Mouse (Mus musculus) CD4-positive, CD25-positive, alpha-beta regulatory T cell, adult 2 months (primary cell): ENCODE data around the gene Etv1.

Source experiments
- DNase-seq: peaks from one replicate; pipeline ENCODE4 v3.0.0-alpha.2; 2012; ENCODE audit warnings: low read depth, low spot score

The Etv1 gene

DNA sequence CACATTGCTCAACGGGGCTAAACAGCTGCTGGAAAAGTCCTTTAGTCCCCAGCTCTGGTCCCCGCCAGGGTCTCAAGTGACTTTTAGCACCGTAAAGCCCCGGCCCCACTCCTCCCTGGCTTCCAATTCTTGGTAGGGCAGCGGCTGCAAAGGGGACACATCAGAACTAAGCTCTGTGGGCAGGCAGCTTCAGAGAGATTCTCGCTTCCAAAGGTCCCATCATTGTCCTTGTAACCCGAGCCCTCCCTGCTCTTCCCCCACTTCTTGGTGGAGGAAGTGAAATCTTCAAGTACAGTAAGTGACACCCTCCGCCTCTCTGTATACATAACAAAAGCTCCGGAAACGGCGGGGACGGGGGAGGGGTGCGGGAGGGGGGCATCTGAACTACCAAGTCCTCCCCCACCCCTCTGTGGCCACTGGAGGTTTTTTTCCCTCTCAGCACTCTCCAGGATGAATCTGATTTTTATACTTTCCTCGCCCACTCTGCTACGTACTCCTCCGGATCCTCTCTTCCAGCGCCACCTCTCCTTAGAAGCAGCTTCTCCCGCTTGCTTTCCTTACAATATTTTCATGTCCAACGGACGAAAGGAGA is at the start of gene Etv1:
Gene Etv1, plus strand, starts transcription at position 195 of the 592 bp plus-strand sequence.
- DNase-seq = peak; percentile 52

DNA sequence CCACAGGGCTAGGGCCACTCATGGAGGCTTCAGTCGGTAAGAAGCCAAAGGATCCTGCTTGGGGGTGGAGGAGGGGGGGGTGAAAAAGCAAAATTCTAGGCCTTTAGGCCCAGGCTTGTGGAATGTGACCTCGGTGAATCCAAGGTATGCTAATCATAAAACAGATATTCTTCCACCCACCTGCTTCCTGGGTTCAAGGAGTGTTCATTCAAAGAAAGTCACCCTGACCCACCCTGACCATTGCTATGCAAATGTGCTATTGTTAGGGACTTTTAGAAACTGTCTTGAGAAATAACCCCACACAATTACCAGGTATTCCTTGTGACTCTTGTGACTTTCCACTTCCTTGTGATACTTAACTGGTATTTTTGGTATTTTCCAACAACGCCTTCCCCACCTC is 49.5 kb upstream of the Etv1 start:
- no peak for DNase-seq

DNA sequence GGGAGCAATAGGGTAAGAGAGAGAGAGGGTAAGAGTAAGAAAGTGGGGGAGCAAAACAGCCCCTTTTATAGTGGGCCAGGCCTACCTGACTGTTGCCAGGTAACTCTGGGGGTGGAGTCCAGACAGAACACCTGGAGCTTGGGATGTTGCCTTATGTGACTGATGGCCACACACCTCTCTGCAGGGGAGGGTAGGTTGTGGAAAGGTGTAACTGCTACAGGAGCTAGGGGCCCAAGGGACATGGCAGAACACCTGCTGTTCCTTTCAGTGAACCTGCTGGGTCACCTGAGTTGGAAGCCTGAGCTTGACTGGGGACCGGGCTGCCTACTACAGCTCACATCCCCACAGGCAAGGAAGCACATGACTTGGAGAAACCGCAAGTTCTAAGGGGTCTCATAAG is 48.4 kb upstream of the Etv1 start:
- DNase-seq = no peak

GRCm38 (mm10) chr12:38759322-38759721 is 19.9 kb upstream of the Etv1 start:
- no peak for DNase-seq

DNA sequence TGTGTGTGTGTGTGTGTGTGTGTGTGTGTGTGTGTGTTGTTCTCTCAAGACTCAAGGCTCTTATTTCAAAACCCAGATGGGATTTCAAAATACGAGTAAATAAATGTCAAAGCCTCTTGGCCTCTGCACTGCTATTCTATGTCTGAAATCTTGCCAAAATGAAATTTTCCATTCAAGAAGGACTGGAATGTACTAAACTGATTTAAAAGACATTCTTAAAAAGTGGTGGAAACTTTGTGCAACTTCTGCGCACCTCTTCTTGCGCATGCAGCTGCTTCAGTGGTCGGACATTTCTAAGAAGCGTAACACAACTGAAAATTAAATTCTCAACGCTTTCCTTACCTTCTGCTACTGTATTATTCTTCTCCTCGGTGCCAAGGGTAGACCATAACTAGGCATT is 1.9 kb upstream of the Etv1 start:
- DNase-seq = no peak

DNA sequence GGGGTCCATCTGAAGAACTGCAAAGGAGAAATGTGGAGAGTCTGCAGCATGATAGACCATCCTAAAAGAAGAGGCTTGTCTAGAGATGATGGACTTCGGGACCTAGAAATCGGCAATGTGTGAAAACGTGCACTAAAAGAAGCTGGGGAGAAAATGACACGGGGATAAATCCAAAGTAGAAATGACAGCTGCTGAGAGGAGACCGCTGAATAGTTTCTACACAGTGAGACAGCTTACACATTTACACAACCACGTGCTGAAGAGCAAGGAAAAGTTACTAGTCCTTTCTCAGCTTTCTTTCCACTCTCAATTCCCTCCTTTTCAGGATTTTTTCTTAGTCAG is 1.3 kb upstream of the Etv1 start:
- no peak for DNase-seq

GRCm38 (mm10) chr12:38778299-38779075 is 693 bp upstream of the Etv1 start:
- DNase-seq = peak; percentile 56

GRCm38 (mm10) chr12:38780006-38780954 is 1.1 kb downstream of the Etv1 start:
- peak; percentile 18 for DNase-seq

DNA sequence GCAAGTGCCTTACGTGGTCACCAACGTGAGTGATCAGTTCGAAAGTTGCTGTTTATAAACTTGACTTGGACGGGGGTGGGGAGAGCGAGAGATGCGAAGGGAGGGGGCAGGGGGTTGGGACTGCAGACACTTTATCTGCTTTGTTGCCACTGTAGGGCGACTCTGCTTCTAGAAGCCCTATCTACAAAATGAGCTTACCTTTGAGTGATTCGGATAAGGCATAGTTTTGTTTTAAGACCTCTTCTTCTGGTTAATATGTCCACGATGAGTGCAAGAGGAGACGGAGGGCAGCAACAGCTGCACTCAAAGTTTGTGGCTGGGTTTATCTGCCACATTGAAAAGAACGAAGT is 1.8 kb downstream of the Etv1 start:
- DNase-seq = peak; percentile 27

GRCm38 (mm10) chr12:38781686-38782085 is 2.5 kb downstream of the Etv1 start:
- no peak for DNase-seq

- no peak for DNase-seq
Measured at GRCm38 (mm10) chr12:38783291-38783690, 4.1 kb downstream of the Etv1 start.

- DNase-seq = no peak
Measured at GRCm38 (mm10) chr12:38784221-38784620, 5.0 kb downstream of the Etv1 start.

- DNase-seq = no peak
Measured at GRCm38 (mm10) chr12:38786571-38786970, 7.4 kb downstream of the Etv1 start.

DNA sequence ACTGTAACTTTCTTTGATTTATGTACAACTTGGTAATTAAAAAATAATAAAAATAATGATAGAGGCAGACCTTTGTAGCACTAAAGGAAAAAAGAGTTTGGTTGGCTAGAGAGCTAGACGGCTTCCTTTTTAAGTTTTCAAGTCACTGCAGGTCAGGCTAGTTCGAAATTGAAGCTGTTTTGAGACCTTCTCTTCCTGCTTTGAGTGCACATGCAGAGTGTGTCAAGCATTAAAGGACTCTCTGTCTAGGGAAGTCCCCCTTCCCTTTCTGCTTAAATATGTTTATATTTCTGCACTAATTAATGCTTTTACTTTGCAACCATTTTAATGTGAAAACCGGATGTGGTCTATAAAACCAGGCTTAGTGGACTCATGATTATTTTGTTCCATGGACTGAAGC is 8.5 kb downstream of the Etv1 start:
- DNase-seq = peak; percentile 10

GRCm38 (mm10) chr12:38788621-38789020 is 9.4 kb downstream of the Etv1 start:
- DNase-seq = no peak

DNA sequence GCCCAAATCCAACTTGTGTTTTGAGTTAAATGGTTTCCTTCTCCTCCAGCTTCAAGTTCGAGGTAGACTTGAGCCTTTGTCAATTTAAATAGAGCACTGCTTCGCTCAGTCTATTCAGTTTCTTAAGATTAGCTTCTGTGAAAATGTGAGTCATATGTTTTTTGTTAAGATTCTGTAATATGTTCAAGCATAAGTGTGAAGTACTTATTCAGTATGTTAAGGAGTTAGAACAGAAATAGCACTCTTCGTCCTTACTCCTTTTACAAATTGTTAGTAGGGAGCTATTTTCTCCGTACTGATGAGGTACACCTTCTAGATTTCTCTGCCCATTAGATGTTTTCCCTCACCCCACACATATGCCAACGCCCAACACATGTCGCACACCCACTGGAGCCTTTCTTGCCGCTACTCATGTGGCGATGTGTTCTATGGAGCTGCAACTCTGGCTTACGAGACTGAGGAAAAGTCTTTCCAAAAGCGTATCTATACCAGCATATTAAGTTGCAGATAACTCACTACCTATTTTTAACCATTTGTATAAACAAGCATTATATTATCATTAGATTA is 10.7 kb downstream of the Etv1 start:
- DNase-seq = no peak

DNA sequence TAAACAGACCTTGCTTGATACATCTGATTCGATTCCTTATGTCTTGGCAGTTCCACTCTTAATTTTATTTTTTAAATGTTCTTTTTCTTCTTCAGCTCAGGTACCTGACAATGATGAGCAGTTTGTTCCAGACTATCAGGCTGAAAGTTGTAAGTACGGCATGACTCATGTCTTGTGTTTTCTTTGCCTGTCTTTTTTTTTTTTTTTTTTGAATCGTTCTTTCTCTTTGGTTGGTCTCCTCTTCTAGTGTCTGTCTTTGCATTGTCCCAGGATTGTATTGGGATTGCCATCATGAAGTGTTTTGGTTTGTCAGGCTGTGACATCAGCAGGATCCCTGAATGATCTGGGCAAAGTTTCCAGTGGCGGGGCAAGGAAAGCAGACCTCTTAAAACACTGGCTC is 13.9 kb downstream of the Etv1 start:
- DNase-seq = no peak

GRCm38 (mm10) chr12:38793697-38794096 is 14.5 kb downstream of the Etv1 start:
- DNase-seq = no peak

- DNase-seq = no peak
Measured at GRCm38 (mm10) chr12:38807031-38807430, 27.9 kb downstream of the Etv1 start.

DNA sequence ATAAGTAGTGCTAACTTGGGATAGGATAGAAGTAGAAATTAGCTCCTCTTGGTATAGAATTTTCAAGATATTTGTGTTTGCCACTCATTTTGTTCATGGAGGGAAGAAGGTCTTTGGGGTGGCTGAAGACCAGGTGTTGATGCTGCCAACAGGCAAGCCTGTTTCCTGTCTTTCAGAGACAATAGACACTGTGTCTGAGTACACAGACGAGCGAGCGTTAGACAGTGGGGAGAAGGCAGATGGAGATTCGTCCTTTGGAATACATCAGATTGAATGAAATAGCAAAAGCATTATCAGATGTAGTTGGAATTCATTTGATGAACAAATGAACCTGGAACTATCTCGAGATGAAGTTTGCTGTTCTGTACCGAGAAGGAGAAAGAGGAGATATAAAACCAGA is 33.2 kb downstream of the Etv1 start:
- no peak for DNase-seq

DNA sequence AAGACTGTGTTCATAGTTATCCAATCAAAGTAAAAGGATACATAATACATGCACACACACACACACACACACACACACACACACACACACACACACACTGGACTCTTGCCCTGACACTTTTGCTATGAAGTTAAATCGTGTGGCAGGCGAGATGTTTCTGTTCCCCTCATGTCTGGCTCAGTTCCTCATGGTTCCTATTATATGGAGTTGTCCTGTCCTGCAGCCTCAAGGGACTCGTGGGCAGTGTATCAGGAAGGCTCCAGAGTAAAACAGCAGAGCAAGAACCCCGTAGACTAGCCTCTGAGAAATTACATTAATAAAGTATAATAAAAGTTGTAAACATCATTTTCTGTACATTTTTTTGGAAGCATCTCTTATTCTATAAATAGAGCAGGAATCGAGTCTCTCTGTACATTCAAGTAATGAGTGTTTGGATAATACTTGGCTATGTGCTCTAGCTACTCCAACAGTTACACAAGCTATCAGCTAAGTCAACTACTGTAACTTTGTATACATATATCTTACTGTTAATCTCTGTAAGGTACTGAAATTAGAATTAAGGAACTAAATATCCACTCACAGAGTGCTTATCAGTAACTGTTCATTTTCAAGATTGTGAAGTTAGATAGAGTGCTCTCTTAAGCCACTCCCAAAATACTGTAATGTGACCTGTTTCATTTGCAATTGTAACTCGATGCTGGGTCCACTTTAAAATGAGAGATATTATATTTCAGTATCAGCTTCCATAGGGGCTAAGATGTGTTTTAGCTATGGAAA is 35.0 kb downstream of the Etv1 start:
- no peak for DNase-seq
